In the genomic region with DNA sequence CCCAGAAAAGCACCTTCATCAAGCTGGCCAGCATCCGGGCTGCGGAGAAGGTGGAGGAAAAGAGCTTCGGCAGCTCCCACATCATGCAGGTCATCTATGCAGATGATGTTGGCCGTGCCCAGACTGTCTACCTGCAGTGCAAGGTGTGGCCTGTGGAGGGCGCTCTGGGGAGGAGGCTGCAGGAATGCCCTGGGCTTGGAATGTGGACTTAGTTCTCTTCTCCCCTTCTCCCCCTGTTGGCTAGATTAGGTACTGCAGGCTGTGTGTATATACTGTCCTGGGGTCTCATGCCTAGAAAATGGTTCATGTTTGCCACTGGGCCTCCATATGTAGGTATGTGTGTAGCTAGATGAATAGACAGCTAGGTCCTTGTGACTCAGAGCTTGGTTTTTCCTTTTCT, we compare ENCODE assay signal across 8 mouse cellular contexts. TPM values are rescaled to one million over a fixed set of nuclear protein-coding genes. Genes with fewer than 3 reads are reported as not detected.
DNase-seq lines count a peak whose midpoint lies in the region; ATAC-seq lines count a peak whose summit lies in the region.

No protein-coding gene starts in this region.

- H3K4me1 ChIP-seq in kidney, embryonic 14.5 days (ENCODE audit: control insufficient read depth, insufficient read depth, low read length), result 0 out of 2 replicates have a peak, but pooled peaks cover 5% of the 10 kb centered on the region

- H3K36me3 ChIP-seq in kidney, embryonic 14.5 days (ENCODE audit: control insufficient read depth, insufficient read depth, low read length), result no peaks in the 10 kb centered on the region

- intact Hi-C loops in gastrocnemius, postnatal 36 days (cut with DNase I), result no loop called here

- H3K9me3 ChIP-seq in kidney, embryonic 14.5 days (ENCODE audit: control insufficient read depth, low read length), result no peaks in the 10 kb centered on the region

- H3K4me2 ChIP-seq in kidney, embryonic 14.5 days (replicated peaks; ENCODE audit: low read depth, low read length), result no peak overlapping the region

- H3K9ac ChIP-seq in kidney, embryonic 14.5 days (ENCODE audit: low read depth, low read length), result no peak overlapping the region

- 81% methylated on average over 5 of the region's 5 CpGs for WGBS in kidney, embryonic 14.5 days

- H3K27ac ChIP-seq in kidney, embryonic 14.5 days (ENCODE audit: low read depth, low read length), result no peak overlapping the region

- H3K4me3 ChIP-seq in kidney, embryonic 14.5 days (ENCODE audit: low read length), result no peak overlapping the region

- peak; percentile 37 for DNase-seq in gastrocnemius, postnatal 10 days
- no peak for DNase-seq in gastrocnemius, postnatal 36 days
- peak; percentile 30 to 34 for DNase-seq in monocyte, adult 2 months (ENCODE audit: low read depth in 1 of 2, low spot score in 2 of 2)
- peak; percentile 27 for DNase-seq in embryo, embryonic 11 days
- peak; percentile 89 for DNase-seq in testis, postnatal 14 days (ENCODE audit: low spot score)
- no peak for DNase-seq in left cerebral cortex, adult 9 months (ENCODE audit: low spot score in 2 of 2)

- no peak for ATAC-seq in monocyte, adult 5-6 weeks (replicated peaks; ENCODE audit: insufficient number of reproducible peaks, low FRiP score, low TSS enrichment, poor library complexity, severe bottlenecking)
- no peak for ATAC-seq in kidney, embryonic 14.5 days (ENCODE audit: low FRiP score, low TSS enrichment)

- H3K27me3 ChIP-seq in kidney, embryonic 14.5 days (ENCODE audit: control insufficient read depth, insufficient read depth, low read length), result peaks cover 3% of the 10 kb centered on the region; the same call in 1 of the 2 replicates

RNA-seq across cellular contexts. Expression of a gene that starts 11.9 kb away (rescaled TPM):
- 10 to 100 TPM; 71.2 to 75.6 TPM for total RNA-seq in gastrocnemius, postnatal 10 days (2021)
- total RNA-seq in gastrocnemius, postnatal 36 days (2021), result 10 to 100 TPM; 56.0 to 60.9 TPM
- 80.7 to 92.5 TPM (median 81.7 TPM) in 3 replicates for total RNA-seq in monocyte, adult 5-6 weeks (2017)
- polyA plus RNA-seq in kidney, embryonic 14.5 days (2014; fragmentation: Nextera tagmentation; extraction: Ambion mirVana), result 270 and 326 TPM in 2 replicates

RNA-seq across cellular contexts. Expression of a gene that starts 20.8 kb away (rescaled TPM):
- total RNA-seq in gastrocnemius, postnatal 10 days (2021), result 10 to 100 TPM; 12.9 to 20.5 TPM
- 10 to 100 TPM; 23.8 to 23.9 TPM for total RNA-seq in gastrocnemius, postnatal 36 days (2021)
- total RNA-seq in monocyte, adult 5-6 weeks (2017), result 20.8 to 45.1 TPM (median 32.3 TPM) in 3 replicates
- 13.5 and 17.5 TPM in 2 replicates for polyA plus RNA-seq in kidney, embryonic 14.5 days (2014; fragmentation: Nextera tagmentation; extraction: Ambion mirVana)

RNA-seq across cellular contexts. Expression of a gene that starts 31.4 kb away (rescaled TPM):
- 1 to 10 TPM; 4.9 to 7.4 TPM for total RNA-seq in gastrocnemius, postnatal 10 days (2021)
- total RNA-seq in gastrocnemius, postnatal 36 days (2021), result 1 to 10 TPM; 3.7 to 4.0 TPM
- total RNA-seq in monocyte, adult 5-6 weeks (2017), result 20.4 to 31.1 TPM (median 22.4 TPM) in 3 replicates
- polyA plus RNA-seq in kidney, embryonic 14.5 days (2014; fragmentation: Nextera tagmentation; extraction: Ambion mirVana), result 32.2 and 40.0 TPM in 2 replicates

RNA-seq across cellular contexts. Expression of a gene that starts 31.4 kb away (rescaled TPM):
- 1 to 10 TPM; 5.0 to 6.2 TPM for total RNA-seq in gastrocnemius, postnatal 10 days (2021)
- total RNA-seq in gastrocnemius, postnatal 36 days (2021), result 1 to 10 TPM; 3.8 to 4.1 TPM
- 8.4 to 14.0 TPM (median 11.1 TPM) in 3 replicates for total RNA-seq in monocyte, adult 5-6 weeks (2017)
- 12.5 and 16.0 TPM in 2 replicates for polyA plus RNA-seq in kidney, embryonic 14.5 days (2014; fragmentation: Nextera tagmentation; extraction: Ambion mirVana)

RNA-seq across cellular contexts. Expression of a gene that starts 50.2 kb away (rescaled TPM):
- not detected for total RNA-seq in gastrocnemius, postnatal 10 days (2021)
- not detected for total RNA-seq in gastrocnemius, postnatal 36 days (2021)
- total RNA-seq in monocyte, adult 5-6 weeks (2017), result not detected in 3 replicates
- 1.3 and 2.2 TPM in 2 replicates for polyA plus RNA-seq in kidney, embryonic 14.5 days (2014; fragmentation: Nextera tagmentation; extraction: Ambion mirVana)

Comparison
In these comparisons a context has a peak if more than half of its experiments do, and no peak if none do; other contexts are left out.
1. DNase-seq: peak in gastrocnemius, postnatal 10 days (single experiment), monocyte, adult 2 months (2 of 2), embryo, embryonic 11 days (single experiment) and testis, postnatal 14 days (single experiment); none in gastrocnemius, postnatal 36 days (0 of 2) and left cerebral cortex, adult 9 months (0 of 2).